Mouse (Mus musculus): ENCODE measurements around the gene Gar1. TPM values are rescaled to one million over a fixed set of nuclear protein-coding genes. Genes with fewer than 3 reads are reported as not detected.

The Gar1 gene
- polyA plus RNA-seq, 1 experiment from 2014 or later: 44.4 TPM

- H3K27me3 ChIP-seq (ENCODE audit: control insufficient read depth, insufficient read depth, low read length): no peaks in the 10 kb centered on the region
- ATAC-seq (ENCODE audit: low FRiP score): no peak
- H3K4me3 ChIP-seq (ENCODE audit: low read depth, low read length): no peak overlapping the region
- 0 out of 2 replicates have a peak, but pooled peaks cover 2% of the 10 kb centered on the region for H3K36me3 ChIP-seq (ENCODE audit: control insufficient read depth, insufficient read depth, low read length)
- H3K9ac ChIP-seq (ENCODE audit: low read depth, low read length): no peak overlapping the region
- no peak overlapping the region for H3K27ac ChIP-seq (ENCODE audit: low read depth, low read length)
- H3K9me3 ChIP-seq (ENCODE audit: control insufficient read depth, low read length): no peaks in the 10 kb centered on the region
- H3K4me1 ChIP-seq (replicated peaks; ENCODE audit: control insufficient read depth, insufficient read depth, low read length): no peaks in the 10 kb centered on the region; the same call in 1 of the 2 replicates
- WGBS: 96% methylated on average over 4 of the region's 4 CpGs
- no peak for DNase-seq (ENCODE audit: low spot score)
- H3K4me2 ChIP-seq (replicated peaks; ENCODE audit: low read depth, low read length): no peak overlapping the region
Observed at GRCm38 (mm10) chr3:129824146-129824545, 7.0 kb downstream of the Gar1 start.

GRCm38 (mm10) chr3:129823293-129823692 lies 7.9 kb downstream of the Gar1 start:
- H3K4me1 ChIP-seq (replicated peaks; ENCODE audit: control insufficient read depth, insufficient read depth, low read length): no peaks in the 10 kb centered on the region
- no peaks in the 10 kb centered on the region for H3K9me3 ChIP-seq (ENCODE audit: control insufficient read depth, low read length)
- H3K4me2 ChIP-seq (replicated peaks; ENCODE audit: low read depth, low read length): no peak overlapping the region
- H3K27ac ChIP-seq (ENCODE audit: low read depth, low read length): no peak overlapping the region
- 0 out of 2 replicates have a peak, but pooled peaks cover 2% of the 10 kb centered on the region for H3K36me3 ChIP-seq (ENCODE audit: control insufficient read depth, insufficient read depth, low read length)
- no peak overlapping the region for H3K4me3 ChIP-seq (ENCODE audit: low read depth, low read length)
- ATAC-seq (ENCODE audit: low FRiP score) (0 out of 2 replicates have a peak, but pooled peaks have one; percentile 56), DNase-seq (ENCODE audit: low spot score) (peak; percentile 58)
- no peak overlapping the region for H3K9ac ChIP-seq (ENCODE audit: low read depth, low read length)
- WGBS: 58% methylated on average over 5 of the region's 5 CpGs
- no peaks in the 10 kb centered on the region for H3K27me3 ChIP-seq (ENCODE audit: control insufficient read depth, insufficient read depth, low read length)

- Histone ChIP-seq H3K4me1 (replicated peaks; ENCODE audit: control insufficient read depth, insufficient read depth, low read length) (no peaks in the 10 kb centered on the region), H3K4me2 (replicated peaks; ENCODE audit: low read depth, low read length) (no peak within 1 kb of the TSS), H3K27me3 (ENCODE audit: control insufficient read depth, insufficient read depth, low read length) (no peaks in the 10 kb centered on the region), H3K27ac (ENCODE audit: low read depth, low read length) (no peak within 1 kb of the TSS), H3K4me3 (ENCODE audit: low read depth, low read length) (no peak within 1 kb of the TSS), H3K9ac (ENCODE audit: low read depth, low read length) (no peak within 1 kb of the TSS), H3K36me3 (ENCODE audit: control insufficient read depth, insufficient read depth, low read length) (0 out of 2 replicates have a peak, but pooled peaks cover 2% of the 10 kb centered on the region), H3K9me3 (ENCODE audit: control insufficient read depth, low read length) (no peaks in the 10 kb centered on the region)
- no peak for ATAC-seq (ENCODE audit: low FRiP score)
- no peak for DNase-seq (ENCODE audit: low spot score)
- 72% methylated on average over 11 of the region's 11 CpGs for whole genome bisulfite sequencing
Observed at GRCm38 (mm10) chr3:129822206-129822775, 8.9 kb downstream of the Gar1 start, which contains the start of gene Rrh. Gene Rrh (minus strand): TSS chr3:129822587.

GRCm38 (mm10) chr3:129821736-129822135 lies 9.5 kb downstream of the Gar1 start:
- H3K27ac ChIP-seq (ENCODE audit: low read depth, low read length): no peak overlapping the region
- H3K9me3 ChIP-seq (ENCODE audit: control insufficient read depth, low read length): no peaks in the 10 kb centered on the region
- no peak overlapping the region for H3K4me3 ChIP-seq (ENCODE audit: low read depth, low read length)
- H3K9ac ChIP-seq (ENCODE audit: low read depth, low read length): no peak overlapping the region
- H3K4me2 ChIP-seq (replicated peaks; ENCODE audit: low read depth, low read length): no peak overlapping the region
- ATAC-seq (ENCODE audit: low FRiP score) (no peak), DNase-seq (ENCODE audit: low spot score) (no peak)
- no peaks in the 10 kb centered on the region for H3K4me1 ChIP-seq (replicated peaks; ENCODE audit: control insufficient read depth, insufficient read depth, low read length)
- 89% methylated on average over 8 of the region's 8 CpGs for WGBS
- H3K27me3 ChIP-seq (ENCODE audit: control insufficient read depth, insufficient read depth, low read length): no peaks in the 10 kb centered on the region
- 0 out of 2 replicates have a peak, but pooled peaks cover 2% of the 10 kb centered on the region for H3K36me3 ChIP-seq (ENCODE audit: control insufficient read depth, insufficient read depth, low read length)

GRCm38 (mm10) chr3:129820847-129821246 lies 10.3 kb downstream of the Gar1 start:
- 73% methylated on average over 9 of the region's 9 CpGs for WGBS

GRCm38 (mm10) chr3:129803765-129804164 lies 27.4 kb downstream of the Gar1 start, which contains the start of gene Lrit3:
Gene Lrit3 (minus strand): TSS chr3:129804030.
- no peak for ATAC-seq (ENCODE audit: low FRiP score)
- Histone ChIP-seq H3K27ac (ENCODE audit: low read depth, low read length) (no peak within 1 kb of the TSS), H3K9me3 (ENCODE audit: control insufficient read depth, low read length) (no peaks in the 10 kb centered on the region), H3K27me3 (ENCODE audit: control insufficient read depth, insufficient read depth, low read length) (no peaks in the 10 kb centered on the region), H3K4me1 (replicated peaks; ENCODE audit: control insufficient read depth, insufficient read depth, low read length) (no peaks in the 10 kb centered on the region), H3K4me3 (ENCODE audit: low read depth, low read length) (no peak within 1 kb of the TSS), H3K4me2 (replicated peaks; ENCODE audit: low read depth, low read length) (no peak within 1 kb of the TSS), H3K36me3 (ENCODE audit: control insufficient read depth, insufficient read depth, low read length) (no peaks in the 10 kb centered on the region), H3K9ac (ENCODE audit: low read depth, low read length) (no peak within 1 kb of the TSS)
- WGBS: 82% methylated on average over 10 of the region's 10 CpGs
- DNase-seq (ENCODE audit: low spot score): no peak

More at GRCm38 (mm10) chr3:129820847-129821246, 10.3 kb downstream of the Gar1 start:
- 0 out of 2 replicates have a peak, but pooled peaks cover 2% of the 10 kb centered on the region for H3K36me3 ChIP-seq (ENCODE audit: control insufficient read depth, insufficient read depth, low read length)
- no peaks in the 10 kb centered on the region for H3K4me1 ChIP-seq (replicated peaks; ENCODE audit: control insufficient read depth, insufficient read depth, low read length)
- ATAC-seq (ENCODE audit: low FRiP score): no peak
- no peaks in the 10 kb centered on the region for H3K9me3 ChIP-seq (ENCODE audit: control insufficient read depth, low read length)
- no peak overlapping the region for H3K4me2 ChIP-seq (replicated peaks; ENCODE audit: low read depth, low read length)
- no peak overlapping the region for H3K27ac ChIP-seq (ENCODE audit: low read depth, low read length)
- no peak for DNase-seq (ENCODE audit: low spot score)
- no peak overlapping the region for H3K4me3 ChIP-seq (ENCODE audit: low read depth, low read length)
- H3K9ac ChIP-seq (ENCODE audit: low read depth, low read length): no peak overlapping the region
- H3K27me3 ChIP-seq (ENCODE audit: control insufficient read depth, insufficient read depth, low read length): no peaks in the 10 kb centered on the region

- Histone ChIP-seq H3K36me3 (ENCODE audit: control insufficient read depth, insufficient read depth, low read length) (no peaks in the 10 kb centered on the region), H3K9ac (ENCODE audit: low read depth, low read length) (no peak overlapping the region), H3K4me1 (replicated peaks; ENCODE audit: control insufficient read depth, insufficient read depth, low read length) (no peaks in the 10 kb centered on the region), H3K27ac (ENCODE audit: low read depth, low read length) (no peak overlapping the region), H3K9me3 (ENCODE audit: control insufficient read depth, low read length) (no peaks in the 10 kb centered on the region), H3K4me2 (replicated peaks; ENCODE audit: low read depth, low read length) (no peak overlapping the region), H3K4me3 (ENCODE audit: low read depth, low read length) (no peak overlapping the region), H3K27me3 (ENCODE audit: control insufficient read depth, insufficient read depth, low read length) (no peaks in the 10 kb centered on the region)
- 91% methylated on average over 2 of the region's 2 CpGs for WGBS
- no peak for ATAC-seq (ENCODE audit: low FRiP score)
- DNase-seq (ENCODE audit: low spot score): no peak
Observed at GRCm38 (mm10) chr3:129799011-129799410, 32.2 kb downstream of the Gar1 start.

GRCm38 (mm10) chr3:129798551-129798950 lies 32.6 kb downstream of the Gar1 start:
- Histone ChIP-seq H3K9me3 (ENCODE audit: control insufficient read depth, low read length) (no peaks in the 10 kb centered on the region), H3K36me3 (ENCODE audit: control insufficient read depth, insufficient read depth, low read length) (no peaks in the 10 kb centered on the region), H3K9ac (ENCODE audit: low read depth, low read length) (no peak overlapping the region), H3K27ac (ENCODE audit: low read depth, low read length) (no peak overlapping the region), H3K4me3 (ENCODE audit: low read depth, low read length) (no peak overlapping the region), H3K4me1 (replicated peaks; ENCODE audit: control insufficient read depth, insufficient read depth, low read length) (no peaks in the 10 kb centered on the region), H3K4me2 (replicated peaks; ENCODE audit: low read depth, low read length) (no peak overlapping the region), H3K27me3 (ENCODE audit: control insufficient read depth, insufficient read depth, low read length) (no peaks in the 10 kb centered on the region)
- no peak for ATAC-seq (ENCODE audit: low FRiP score)
- no peak for DNase-seq (ENCODE audit: low spot score)
- WGBS: 85% methylated on average over 11 of the region's 11 CpGs

GRCm38 (mm10) chr3:129797341-129797740 lies 33.9 kb downstream of the Gar1 start:
- H3K36me3 ChIP-seq (ENCODE audit: control insufficient read depth, insufficient read depth, low read length): no peaks in the 10 kb centered on the region

More at GRCm38 (mm10) chr3:129797341-129797740, 33.9 kb downstream of the Gar1 start:
- no peak overlapping the region for H3K4me2 ChIP-seq (replicated peaks; ENCODE audit: low read depth, low read length)
- ATAC-seq (ENCODE audit: low FRiP score) (no peak), DNase-seq (ENCODE audit: low spot score) (no peak)
- no peak overlapping the region for H3K9ac ChIP-seq (ENCODE audit: low read depth, low read length)
- H3K4me3 ChIP-seq (ENCODE audit: low read depth, low read length): no peak overlapping the region
- H3K27ac ChIP-seq (ENCODE audit: low read depth, low read length): no peak overlapping the region
- WGBS: 81% methylated on average over 5 of the region's 5 CpGs
- no peaks in the 10 kb centered on the region for H3K9me3 ChIP-seq (ENCODE audit: control insufficient read depth, low read length)
- H3K27me3 ChIP-seq (ENCODE audit: control insufficient read depth, insufficient read depth, low read length): no peaks in the 10 kb centered on the region
- no peaks in the 10 kb centered on the region for H3K4me1 ChIP-seq (replicated peaks; ENCODE audit: control insufficient read depth, insufficient read depth, low read length)

Data from hindbrain, embryonic 11.5 days (tissue).